Mouse (Mus musculus) embryonic facial prominence, embryonic 10.5 days (tissue): ENCODE measurements at regions not wholly inside any gene's neighbourhood (a gene's known extent, or its start where the extent isn't known, plus 50 kb on each side); places are given as distances from the start of the nearest gene placed in this dataset.
"Not testable (repeated sequence)": the region's sequence is repeated elsewhere in the genome, so short reads cannot be mapped to it uniquely, and the experiment has no call there.

Experiments used
- DNase-seq: peaks from one replicate; pipeline ENCODE4 v3.0.0-alpha.2; 2017; ENCODE audit warnings: low spot score
- H3K27ac ChIP-seq: fragments of 300-500 bp; sonication (generic); replicated peaks from 2 replicates; pipeline ENCODE4 v1.5.1; 2016; ENCODE audit warnings: mild to moderate bottlenecking
- H3K27me3 ChIP-seq: fragments of 300-500 bp; sonication (generic); replicated peaks from 2 replicates; pipeline ENCODE4 v1.6.1; 2016; ENCODE audit warnings: low read depth, mild to moderate bottlenecking; ENCODE audit not compliant: poor library complexity, severe bottlenecking
- H3K36me3 ChIP-seq: fragments of 300-500 bp; sonication (generic); replicated peaks from 2 replicates; pipeline ENCODE4 v1.6.1; 2016; ENCODE audit warnings: mild to moderate bottlenecking, moderate library complexity
- H3K4me1 ChIP-seq: fragments of 300-500 bp; sonication (generic); 2 replicates; pipeline ENCODE4 v1.6.1; 2016
- H3K4me3 ChIP-seq: fragments of 300-500 bp; sonication (generic); 2 replicates; pipeline ENCODE4 v1.5.1; 2016; ENCODE audit warnings: mild to moderate bottlenecking, moderate library complexity
- H3K9me3 ChIP-seq: fragments of 300-500 bp; sonication (generic); 2 replicates; pipeline ENCODE4 v1.6.1; 2016; ENCODE audit warnings: mild to moderate bottlenecking
- WGBS: fragments of 180-500 bp; shearing (Covaris S2); methylation state at CpG from one replicate; pipeline ENCODE4 v1.1.7; 2016; 5-methylcytosine and 5-hydroxymethylcytosine counted together

DNA sequence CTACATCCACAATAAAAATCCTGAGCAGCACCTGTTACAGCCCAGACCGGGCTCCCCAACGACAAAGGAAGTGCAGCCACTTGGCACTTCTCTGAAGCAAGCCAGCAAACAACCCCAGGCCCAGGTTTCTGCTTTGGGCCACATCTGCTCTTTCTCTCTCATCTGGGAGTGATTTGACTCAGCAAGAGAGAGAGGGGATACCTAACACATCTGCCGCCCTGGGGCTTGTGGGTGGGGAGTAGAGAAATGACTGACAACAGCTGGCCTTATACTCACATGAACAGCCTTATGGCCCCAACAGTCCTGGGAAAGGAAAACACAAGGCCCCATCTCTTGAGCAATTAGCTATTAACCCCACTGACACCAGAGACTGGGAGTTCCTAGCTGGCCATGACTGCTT lies 560.2 kb upstream of the Gm10131 start:
- Histone ChIP-seq H3K27ac (0 out of 2 replicates have a peak overlapping the region, but pooled peaks have one; percentile 35), H3K36me3 (no peaks in the 10 kb centered on the region), H3K4me1 (peaks cover 19% of the 10 kb centered on the region), H3K4me3 (no peak overlapping the region), H3K27me3 (no peaks in the 10 kb centered on the region; the same call in 1 of the 2 replicates), H3K9me3 (no peaks in the 10 kb centered on the region)
- WGBS: 20% methylated on average over 3 of the region's 3 CpGs
- peak; percentile 79 for DNase-seq

DNA sequence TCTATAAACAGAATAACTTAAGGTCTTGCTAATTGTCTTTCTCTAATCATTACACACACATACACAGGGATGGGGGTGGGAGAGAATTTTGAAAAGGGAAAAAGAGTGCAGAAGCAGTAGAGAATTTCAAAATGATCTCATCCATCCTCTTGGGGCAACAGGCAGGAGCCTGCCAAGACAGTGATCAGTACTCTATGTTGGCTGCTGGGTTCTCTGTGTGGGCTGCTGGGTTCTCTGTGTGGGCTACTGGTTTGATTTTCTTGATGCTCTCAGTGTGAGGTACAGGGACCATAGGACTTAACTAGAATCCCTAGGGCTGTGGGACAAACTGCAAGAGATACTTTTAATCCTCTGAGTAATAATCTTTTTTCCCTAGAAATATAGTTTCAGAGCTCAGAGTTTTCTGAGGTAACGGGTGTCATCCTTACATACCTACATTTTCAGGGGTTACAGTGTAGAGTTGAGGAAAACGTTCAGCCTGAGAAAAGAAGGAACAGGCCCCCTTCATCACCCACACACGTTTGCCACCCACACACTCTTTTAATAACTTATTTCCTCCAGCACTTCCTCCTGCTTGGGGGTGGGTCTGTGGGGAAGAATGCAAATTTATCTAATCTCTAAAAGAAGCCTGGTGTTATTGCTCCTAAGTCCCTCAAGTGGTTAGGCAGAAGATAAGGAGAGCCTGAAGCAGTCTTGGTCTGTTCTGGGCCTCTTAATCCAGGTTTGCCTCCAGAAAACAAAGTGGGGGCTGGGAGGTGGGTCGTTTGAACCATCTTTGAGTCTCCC lies 559.6 kb upstream of the Gm10131 start:
- no peak for DNase-seq
- 27% methylated on average over 4 of the region's 4 CpGs for WGBS
- no peaks in the 10 kb centered on the region; the same call in 1 of the 2 replicates for H3K27me3 ChIP-seq

DNA sequence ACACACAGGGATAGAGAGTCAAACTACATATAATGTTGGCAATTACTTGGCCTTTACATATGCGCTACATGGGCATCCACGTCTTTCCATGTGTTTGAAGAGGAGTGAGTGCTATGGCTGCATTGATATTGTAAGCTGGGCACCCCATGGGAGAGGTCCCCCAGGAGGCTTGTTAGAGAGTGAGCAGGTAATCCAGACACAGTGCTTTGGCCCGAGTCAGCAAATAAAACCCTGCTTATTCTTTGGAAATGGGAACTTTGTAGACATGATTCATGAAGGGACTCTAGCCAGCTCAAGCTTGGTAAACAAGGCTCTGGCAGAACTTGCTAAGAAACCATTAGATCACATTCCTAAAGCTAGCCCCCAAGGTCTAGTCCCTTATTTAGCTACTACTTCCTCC lies 557.6 kb upstream of the Gm10131 start:
- Histone ChIP-seq H3K27me3 (no peaks in the 10 kb centered on the region; the same call in 1 of the 2 replicates), H3K4me3 (no peak overlapping the region), H3K27ac (no peak overlapping the region), H3K36me3 (no peaks in the 10 kb centered on the region), H3K4me1 (peaks cover 19% of the 10 kb centered on the region), H3K9me3 (no peaks in the 10 kb centered on the region)
- DNase-seq: no peak
- 86% methylated on average over 3 of the region's 3 CpGs for WGBS

More for the DNA sequence above, 559.6 kb upstream of the Gm10131 start:
- H3K4me3 ChIP-seq: no peak overlapping the region
- no peaks in the 10 kb centered on the region for H3K36me3 ChIP-seq
- H3K4me1 ChIP-seq: peaks cover 19% of the 10 kb centered on the region
- no peaks in the 10 kb centered on the region for H3K9me3 ChIP-seq
- H3K27ac ChIP-seq: 0 out of 2 replicates have a peak overlapping the region, but pooled peaks have one; percentile 35

DNA sequence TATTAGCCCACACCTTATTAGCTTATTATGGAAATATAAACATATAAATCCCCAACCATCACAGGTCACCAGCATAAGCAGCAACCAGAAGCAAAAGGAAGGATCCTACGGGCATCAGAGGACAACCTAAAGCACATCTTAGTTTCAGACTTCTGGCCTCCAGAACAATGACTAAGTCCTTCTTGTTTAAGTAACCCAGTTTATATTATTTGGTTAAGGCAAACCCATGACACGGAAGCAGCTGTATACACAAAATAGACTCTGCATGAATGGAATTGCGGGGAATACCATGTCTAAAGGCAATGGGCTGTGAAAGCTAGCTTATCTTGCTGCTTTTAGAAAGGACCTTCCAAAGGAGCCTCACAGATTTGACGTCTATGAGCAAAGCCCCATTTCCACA lies 552.9 kb upstream of the Gm10131 start:
- DNase-seq: no peak
- 89% methylated on average over 4 of the region's 4 CpGs for WGBS
- no peaks in the 10 kb centered on the region for H3K9me3 ChIP-seq
- H3K27ac ChIP-seq: no peak overlapping the region
- H3K27me3 ChIP-seq: no peaks in the 10 kb centered on the region
- H3K36me3 ChIP-seq: no peaks in the 10 kb centered on the region
- H3K4me3 ChIP-seq: no peak overlapping the region
- no peaks in the 10 kb centered on the region for H3K4me1 ChIP-seq

DNA sequence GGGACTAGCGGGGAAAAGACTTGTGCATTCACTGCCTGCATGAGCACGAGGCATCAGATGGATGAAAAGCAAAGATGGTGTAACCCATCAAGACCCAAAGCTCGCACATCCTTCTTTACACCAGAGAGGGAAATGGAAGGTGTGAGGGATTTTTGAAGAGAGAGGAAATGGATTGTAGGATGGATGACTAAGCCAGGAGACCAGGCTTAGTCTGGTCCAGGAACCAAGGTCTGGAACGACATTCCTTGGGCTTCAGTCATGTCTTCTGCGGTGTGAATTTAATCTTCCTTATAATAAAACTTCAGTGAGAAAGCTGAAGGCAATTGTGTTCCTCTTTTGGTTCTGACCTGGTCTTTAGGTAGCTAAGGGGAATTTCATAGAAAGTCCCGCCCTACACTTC lies 551.0 kb upstream of the Gm10131 start:
- no peak overlapping the region for H3K27ac ChIP-seq
- no peak for DNase-seq
- WGBS: 94% methylated on average over 6 of the region's 6 CpGs

DNA sequence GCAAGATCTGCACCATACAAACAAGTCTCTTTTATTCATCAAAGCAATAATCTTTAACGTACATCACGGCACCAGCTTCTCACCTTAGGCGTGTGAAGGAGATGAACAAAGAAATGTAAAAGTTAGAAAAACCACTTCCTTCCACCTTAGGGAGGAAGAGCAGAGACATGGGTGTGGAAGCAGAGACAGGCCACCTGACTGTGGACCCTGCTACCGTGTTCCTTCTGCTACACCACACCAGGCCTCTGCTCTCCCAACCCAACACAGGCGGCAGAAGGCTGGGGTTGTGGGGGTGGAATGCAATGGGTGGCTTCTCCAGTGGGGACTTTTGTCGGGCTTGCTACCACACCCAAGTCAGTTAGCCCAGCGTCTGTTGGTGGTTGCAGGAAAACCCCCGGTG lies 540.2 kb upstream of the Gm10131 start:
- no peaks in the 10 kb centered on the region for H3K4me1 ChIP-seq
- peaks cover 2% of the 10 kb centered on the region for H3K9me3 ChIP-seq
- no peaks in the 10 kb centered on the region for H3K27me3 ChIP-seq
- no peak overlapping the region for H3K4me3 ChIP-seq
- no peak overlapping the region for H3K27ac ChIP-seq
- DNase-seq: no peak
- WGBS: 90% methylated on average over 8 of the region's 8 CpGs
- H3K36me3 ChIP-seq: no peaks in the 10 kb centered on the region

More for the DNA sequence above, 551.0 kb upstream of the Gm10131 start:
- H3K9me3 ChIP-seq: no peaks in the 10 kb centered on the region
- H3K36me3 ChIP-seq: no peaks in the 10 kb centered on the region
- no peaks in the 10 kb centered on the region for H3K27me3 ChIP-seq
- H3K4me3 ChIP-seq: no peak overlapping the region
- H3K4me1 ChIP-seq: no peaks in the 10 kb centered on the region

DNA sequence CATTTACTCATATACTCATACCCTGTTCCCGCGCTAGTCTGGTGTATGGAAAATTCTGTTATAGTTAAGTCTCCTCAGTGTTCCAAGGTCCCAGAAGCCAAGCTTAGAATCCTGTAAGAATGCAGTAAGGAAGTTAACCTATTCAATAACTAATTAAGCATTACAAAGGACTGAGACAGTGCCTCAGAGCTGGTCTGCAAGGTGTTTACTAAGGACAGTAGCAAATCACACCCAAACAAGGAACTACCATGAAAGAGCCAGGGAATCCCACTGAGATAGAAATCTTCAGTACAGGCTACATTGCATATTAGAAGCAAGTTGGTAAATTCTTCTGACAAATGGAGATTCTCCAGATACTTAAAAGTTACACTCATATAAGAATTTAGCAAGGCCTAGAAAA lies 516.7 kb upstream of the Gm10131 start:
- H3K27ac ChIP-seq, H3K36me3 ChIP-seq, H3K4me1 ChIP-seq, DNase-seq, H3K9me3 ChIP-seq, H3K27me3 ChIP-seq, H3K4me3 ChIP-seq: not testable (repeated sequence)
- WGBS: 95% methylated on average over 2 of the region's 2 CpGs

DNA sequence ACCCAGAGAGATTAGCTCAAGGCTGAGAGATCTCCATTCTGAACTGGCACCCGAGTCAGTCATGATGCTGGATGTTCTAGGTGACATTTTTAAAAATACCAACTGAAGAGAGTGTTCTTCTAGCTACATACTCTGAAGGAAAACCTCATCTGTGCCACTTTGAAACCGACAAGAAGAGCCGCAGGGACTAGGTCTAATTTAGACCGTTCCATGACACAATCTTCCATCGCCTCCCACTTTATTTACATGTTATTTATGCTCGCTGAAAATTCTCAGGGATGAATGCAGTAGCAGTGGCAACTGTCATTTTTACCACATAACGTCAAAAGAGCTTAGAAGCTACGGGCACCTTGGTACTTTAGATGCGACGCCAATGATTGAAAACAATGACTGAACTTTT lies 514.1 kb upstream of the Gm10131 start:
- Histone ChIP-seq H3K4me3 (no peak overlapping the region), H3K4me1 (no peaks in the 10 kb centered on the region), H3K27me3 (no peaks in the 10 kb centered on the region), H3K36me3 (no peaks in the 10 kb centered on the region), H3K27ac (no peak overlapping the region), H3K9me3 (0 out of 2 replicates have a peak, but pooled peaks cover 2% of the 10 kb centered on the region)
- DNase-seq: no peak
- WGBS: 89% methylated on average over 10 of the region's 10 CpGs

DNA sequence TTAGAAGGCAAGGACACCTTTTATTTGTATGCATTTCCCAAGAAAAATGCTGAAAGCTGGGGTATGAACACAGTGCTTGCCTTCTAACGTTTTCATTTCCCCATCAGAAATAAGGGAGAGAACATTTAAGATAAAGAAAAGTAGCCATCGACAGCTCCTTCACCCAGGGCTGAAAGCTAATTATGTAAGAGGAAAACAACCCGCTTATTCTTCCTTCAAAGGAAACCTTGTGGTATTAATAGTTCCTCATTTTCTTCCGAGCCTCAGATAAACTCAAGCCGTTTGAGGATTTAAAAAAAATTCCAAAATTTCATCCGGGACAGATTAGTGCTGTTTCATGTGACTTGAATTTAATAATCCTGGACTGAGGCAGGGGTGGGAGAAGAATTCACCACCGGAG lies 512.2 kb upstream of the Gm10131 start:
- H3K27ac ChIP-seq: no peak overlapping the region
- WGBS: 65% methylated on average over 7 of the region's 7 CpGs
- no peak overlapping the region for H3K4me3 ChIP-seq
- no peak for DNase-seq
- no peaks in the 10 kb centered on the region for H3K9me3 ChIP-seq
- no peaks in the 10 kb centered on the region for H3K4me1 ChIP-seq
- no peaks in the 10 kb centered on the region for H3K36me3 ChIP-seq
- no peaks in the 10 kb centered on the region for H3K27me3 ChIP-seq

DNA sequence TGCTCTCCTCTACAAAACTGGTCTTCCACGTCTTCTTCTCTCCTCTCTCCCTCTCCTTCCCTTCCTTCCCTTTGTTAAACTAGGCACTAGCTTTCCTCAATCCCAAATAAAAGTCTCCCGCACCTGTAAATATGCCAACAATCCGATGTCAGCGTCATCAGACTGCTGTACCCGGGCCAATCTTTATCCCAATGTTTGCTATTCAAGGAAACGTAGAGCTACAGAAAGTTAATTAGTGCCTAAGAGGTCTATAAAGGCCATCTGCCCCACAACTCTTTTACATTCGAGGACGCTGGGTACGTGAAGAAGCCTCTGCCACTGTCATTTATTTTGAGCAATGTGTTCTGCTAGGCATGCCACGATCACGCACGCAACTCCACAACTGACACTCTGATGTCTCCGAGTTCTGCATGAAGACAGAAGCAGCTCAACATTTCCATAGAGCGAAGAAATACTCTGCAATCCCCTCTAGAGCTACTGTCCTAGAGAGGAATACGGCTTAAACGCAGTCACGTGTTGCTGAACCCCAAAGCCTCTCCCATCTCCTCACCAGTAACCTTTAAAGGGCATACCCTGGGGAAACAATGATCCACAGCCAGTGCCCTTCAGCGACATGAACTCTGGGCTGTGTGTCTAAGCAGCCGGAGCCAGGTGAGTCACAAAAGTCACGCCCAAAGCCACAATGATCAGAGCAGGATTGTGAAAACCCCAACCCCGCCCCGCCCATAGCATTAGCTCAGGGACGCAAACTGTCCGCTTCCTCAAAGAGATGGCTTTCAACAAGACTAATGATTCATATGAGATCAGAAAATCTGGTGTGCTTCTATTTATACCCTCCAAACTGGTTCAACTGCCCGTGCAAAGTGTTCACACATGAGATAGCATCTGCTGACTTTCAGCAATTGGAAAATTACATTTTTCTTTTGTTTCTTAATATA lies 510.9 kb upstream of the Gm10131 start:
- Histone ChIP-seq H3K4me3 (no peak overlapping the region), H3K4me1 (peaks cover 8% of the 10 kb centered on the region), H3K36me3 (no peaks in the 10 kb centered on the region), H3K9me3 (no peaks in the 10 kb centered on the region), H3K27ac (no peak overlapping the region), H3K27me3 (no peaks in the 10 kb centered on the region)
- 85% methylated on average over 25 of the region's 25 CpGs for WGBS
- no peak for DNase-seq

DNA sequence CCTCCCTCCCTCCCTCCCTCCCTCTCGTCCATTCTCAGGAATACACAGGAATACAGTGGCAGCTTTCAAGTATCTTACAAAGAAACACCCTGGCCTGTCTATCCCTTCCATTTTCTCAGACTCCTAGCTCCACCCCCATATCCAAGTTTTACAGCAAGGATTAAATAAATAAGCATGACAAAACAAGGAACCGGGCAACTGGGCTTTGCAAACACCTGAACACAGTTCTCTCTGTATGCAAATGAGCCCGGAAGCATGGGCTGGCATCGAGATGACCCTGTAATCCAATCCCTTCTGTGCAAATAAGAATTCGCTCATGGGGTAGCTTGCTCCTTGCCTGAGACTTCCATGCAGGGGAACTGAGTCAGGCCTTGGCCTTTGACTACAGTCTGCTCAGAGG lies 506.5 kb upstream of the Gm10131 start:
- Histone ChIP-seq H3K9me3 (no peaks in the 10 kb centered on the region), H3K36me3 (no peaks in the 10 kb centered on the region), H3K27ac (no peak overlapping the region), H3K4me1 (peaks cover 12% of the 10 kb centered on the region), H3K27me3 (no peaks in the 10 kb centered on the region), H3K4me3 (no peak overlapping the region)
- WGBS: 29% methylated on average over 5 of the region's 5 CpGs
- DNase-seq: peak; percentile 16

DNA sequence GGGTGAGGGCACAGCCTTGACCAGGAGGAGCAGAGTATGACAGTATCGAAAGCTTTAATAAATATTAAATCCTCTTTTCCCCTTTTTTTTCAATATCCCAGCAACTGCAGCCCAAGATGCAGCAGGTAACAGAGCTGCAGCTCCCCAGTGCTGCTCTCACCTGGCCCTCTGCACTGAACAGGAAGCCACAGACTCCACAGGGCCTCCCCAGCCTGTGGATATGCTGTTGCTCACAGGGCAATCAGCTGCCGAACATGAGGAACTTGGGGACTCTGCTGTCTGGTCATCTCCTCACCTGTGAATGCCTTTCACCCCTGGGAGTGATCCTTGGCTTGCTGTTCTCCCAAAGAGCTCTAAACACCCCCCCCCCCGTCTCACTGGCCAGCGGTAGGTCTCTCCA lies 503.4 kb upstream of the Gm10131 start:
- Histone ChIP-seq H3K9me3 (no peaks in the 10 kb centered on the region), H3K36me3 (no peaks in the 10 kb centered on the region), H3K4me3 (no peak overlapping the region), H3K27ac (no peak overlapping the region), H3K27me3 (no peaks in the 10 kb centered on the region), H3K4me1 (peaks cover 12% of the 10 kb centered on the region)
- DNase-seq: no peak
- 74% methylated on average over 4 of the region's 4 CpGs for WGBS
